Mouse (Mus musculus): Measurements from ENCODE around the gene Opcml. TPM values are rescaled to one million over a fixed set of nuclear protein-coding genes. Genes with fewer than 3 reads are reported as not detected.

Opcml gene
- polyA plus RNA-seq, 1 experiment from 2014 or later = 14.1 TPM

GRCm38 (mm10) chr9:27800992-27801391 is 10.4 kb downstream of the Opcml start:
- Histone ChIP-seq H3K4me3 (no peak overlapping the region), H3K9me3 (replicated peaks) (no peaks in the 10 kb centered on the region), H3K9ac (no peak overlapping the region), H3K4me2 (no peak overlapping the region), H3K27me3 (no peaks in the 10 kb centered on the region), H3K4me1 (no peaks in the 10 kb centered on the region), H3K27ac (no peak overlapping the region), H3K36me3 (ENCODE audit: poor library complexity, severe bottlenecking) (no peaks in the 10 kb centered on the region)
- WGBS = 94% methylated on average over 2 of the region's 2 CpGs
- ATAC-seq = no peak

GRCm38 (mm10) chr9:27801807-27802206 is 11.2 kb downstream of the Opcml start:
- H3K9ac ChIP-seq = no peak overlapping the region
- H3K4me3 ChIP-seq = no peak overlapping the region
- no peak overlapping the region for H3K4me2 ChIP-seq
- no peaks in the 10 kb centered on the region for H3K9me3 ChIP-seq (replicated peaks)
- no peak for ATAC-seq
- no peaks in the 10 kb centered on the region for H3K4me1 ChIP-seq
- 90% methylated on average over 3 of the region's 3 CpGs for WGBS
- no peaks in the 10 kb centered on the region for H3K36me3 ChIP-seq (ENCODE audit: poor library complexity, severe bottlenecking)
- no peak overlapping the region for H3K27ac ChIP-seq
- H3K27me3 ChIP-seq = no peaks in the 10 kb centered on the region

- Histone ChIP-seq H3K9me3 (replicated peaks) (no peaks in the 10 kb centered on the region), H3K4me1 (no peaks in the 10 kb centered on the region), H3K4me2 (no peak overlapping the region), H3K9ac (no peak overlapping the region), H3K36me3 (ENCODE audit: poor library complexity, severe bottlenecking) (no peaks in the 10 kb centered on the region), H3K27me3 (no peaks in the 10 kb centered on the region), H3K27ac (no peak overlapping the region), H3K4me3 (no peak overlapping the region)
- ATAC-seq = no peak
These were observed 11.8 kb downstream of the Opcml start for GRCm38 (mm10) chr9:27802379-27802778.

- no peak for ATAC-seq
- Histone ChIP-seq H3K27me3 (no peaks in the 10 kb centered on the region), H3K36me3 (ENCODE audit: poor library complexity, severe bottlenecking) (no peaks in the 10 kb centered on the region), H3K9ac (no peak overlapping the region), H3K4me1 (no peaks in the 10 kb centered on the region), H3K9me3 (replicated peaks) (no peaks in the 10 kb centered on the region), H3K27ac (no peak overlapping the region), H3K4me3 (no peak overlapping the region), H3K4me2 (no peak overlapping the region)
- WGBS = 94% methylated on average over 3 of the region's 3 CpGs
These were observed 13.9 kb downstream of the Opcml start for GRCm38 (mm10) chr9:27804461-27804860.

GRCm38 (mm10) chr9:27809741-27810140 is 19.2 kb downstream of the Opcml start:
- Histone ChIP-seq H3K9ac (no peak overlapping the region), H3K27me3 (no peaks in the 10 kb centered on the region), H3K4me2 (no peak overlapping the region), H3K27ac (no peak overlapping the region), H3K9me3 (replicated peaks) (no peaks in the 10 kb centered on the region), H3K36me3 (ENCODE audit: poor library complexity, severe bottlenecking) (no peaks in the 10 kb centered on the region), H3K4me1 (no peaks in the 10 kb centered on the region), H3K4me3 (no peak overlapping the region)
- no peak for ATAC-seq
- WGBS = 94% methylated on average over 8 of the region's 8 CpGs

- 0 out of 2 replicates have a peak, but pooled peaks cover 4% of the 10 kb centered on the region for H3K9me3 ChIP-seq (replicated peaks)
- no peak overlapping the region for H3K9ac ChIP-seq
- WGBS = 50% methylated on average over 3 of the region's 3 CpGs
- ATAC-seq = no peak
- H3K36me3 ChIP-seq (ENCODE audit: poor library complexity, severe bottlenecking) = no peaks in the 10 kb centered on the region
- no peak overlapping the region for H3K4me3 ChIP-seq
- H3K4me1 ChIP-seq = no peaks in the 10 kb centered on the region
- H3K4me2 ChIP-seq = no peak overlapping the region
- no peaks in the 10 kb centered on the region for H3K27me3 ChIP-seq
- H3K27ac ChIP-seq = no peak overlapping the region
These were observed 22.7 kb downstream of the Opcml start for GRCm38 (mm10) chr9:27813207-27813790.

GRCm38 (mm10) chr9:27814161-27814560 is 23.6 kb downstream of the Opcml start:
- H3K4me1 ChIP-seq = no peaks in the 10 kb centered on the region
- 0 out of 2 replicates have a peak, but pooled peaks cover 4% of the 10 kb centered on the region for H3K9me3 ChIP-seq (replicated peaks)
- H3K4me2 ChIP-seq = no peak overlapping the region
- H3K36me3 ChIP-seq (ENCODE audit: poor library complexity, severe bottlenecking) = no peaks in the 10 kb centered on the region
- no peak overlapping the region for H3K27ac ChIP-seq
- WGBS = 23% methylated on average over 2 of the region's 2 CpGs
- no peak overlapping the region for H3K4me3 ChIP-seq
- no peak overlapping the region for H3K9ac ChIP-seq
- no peaks in the 10 kb centered on the region for H3K27me3 ChIP-seq
- no peak for ATAC-seq

GRCm38 (mm10) chr9:27821197-27821596 is 30.6 kb downstream of the Opcml start:
- ATAC-seq = no peak
- Histone ChIP-seq H3K4me2 (no peak overlapping the region), H3K9ac (no peak overlapping the region), H3K9me3 (replicated peaks) (no peaks in the 10 kb centered on the region), H3K4me1 (no peaks in the 10 kb centered on the region), H3K27me3 (no peaks in the 10 kb centered on the region), H3K36me3 (ENCODE audit: poor library complexity, severe bottlenecking) (no peaks in the 10 kb centered on the region), H3K4me3 (no peak overlapping the region), H3K27ac (no peak overlapping the region)
- WGBS = 72% methylated on average over 1 of the region's 1 CpGs

GRCm38 (mm10) chr9:27822681-27823080 is 32.1 kb downstream of the Opcml start:
- no peak for ATAC-seq
- no peak overlapping the region for H3K27ac ChIP-seq
- H3K4me2 ChIP-seq = no peak overlapping the region
- WGBS = 87% methylated on average over 6 of the region's 6 CpGs
- H3K27me3 ChIP-seq = no peaks in the 10 kb centered on the region
- no peak overlapping the region for H3K9ac ChIP-seq
- no peaks in the 10 kb centered on the region for H3K36me3 ChIP-seq (ENCODE audit: poor library complexity, severe bottlenecking)
- no peak overlapping the region for H3K4me3 ChIP-seq
- no peaks in the 10 kb centered on the region for H3K4me1 ChIP-seq
- no peaks in the 10 kb centered on the region for H3K9me3 ChIP-seq (replicated peaks)

- H3K4me1 ChIP-seq = no peaks in the 10 kb centered on the region
- H3K4me3 ChIP-seq = no peak overlapping the region
- H3K9me3 ChIP-seq (replicated peaks) = no peaks in the 10 kb centered on the region
- H3K27me3 ChIP-seq = no peaks in the 10 kb centered on the region
- no peak overlapping the region for H3K9ac ChIP-seq
- no peak for ATAC-seq
- H3K36me3 ChIP-seq (ENCODE audit: poor library complexity, severe bottlenecking) = no peaks in the 10 kb centered on the region
- H3K27ac ChIP-seq = no peak overlapping the region
- no peak overlapping the region for H3K4me2 ChIP-seq
- WGBS = 78% methylated on average over 7 of the region's 7 CpGs
These were observed 33.8 kb downstream of the Opcml start for GRCm38 (mm10) chr9:27824424-27824823.

- no peak overlapping the region for H3K4me2 ChIP-seq
- no peak overlapping the region for H3K9ac ChIP-seq
- no peaks in the 10 kb centered on the region for H3K9me3 ChIP-seq (replicated peaks)
- H3K27ac ChIP-seq = no peak overlapping the region
- no peaks in the 10 kb centered on the region for H3K27me3 ChIP-seq
- H3K4me3 ChIP-seq = no peak overlapping the region
- H3K36me3 ChIP-seq (ENCODE audit: poor library complexity, severe bottlenecking) = no peaks in the 10 kb centered on the region
- H3K4me1 ChIP-seq = no peaks in the 10 kb centered on the region
- 46% methylated on average over 5 of the region's 5 CpGs for WGBS
- no peak for ATAC-seq
These were observed 39.9 kb downstream of the Opcml start for GRCm38 (mm10) chr9:27830519-27830918.

GRCm38 (mm10) chr9:27842806-27843205 is 52.2 kb downstream of the Opcml start:
- no peaks in the 10 kb centered on the region for H3K36me3 ChIP-seq (ENCODE audit: poor library complexity, severe bottlenecking)
- no peaks in the 10 kb centered on the region for H3K4me1 ChIP-seq
- no peaks in the 10 kb centered on the region; the same call in 1 of the 2 replicates for H3K27me3 ChIP-seq
- H3K4me3 ChIP-seq = no peak overlapping the region
- H3K9ac ChIP-seq = no peak overlapping the region
- ATAC-seq = no peak
- no peaks in the 10 kb centered on the region for H3K9me3 ChIP-seq (replicated peaks)
- WGBS = 86% methylated on average over 5 of the region's 5 CpGs
- H3K27ac ChIP-seq = no peak overlapping the region
- no peak overlapping the region for H3K4me2 ChIP-seq

- ATAC-seq = no peak
- Histone ChIP-seq H3K9me3 (replicated peaks) (no peaks in the 10 kb centered on the region), H3K4me1 (no peaks in the 10 kb centered on the region), H3K4me2 (no peak overlapping the region), H3K27me3 (no peaks in the 10 kb centered on the region), H3K27ac (no peak overlapping the region), H3K9ac (no peak overlapping the region), H3K36me3 (ENCODE audit: poor library complexity, severe bottlenecking) (no peaks in the 10 kb centered on the region), H3K4me3 (no peak overlapping the region)
- WGBS = 81% methylated on average over 3 of the region's 3 CpGs
These were observed 81.0 kb downstream of the Opcml start for GRCm38 (mm10) chr9:27871624-27872023.

Measured in forebrain, embryonic 13.5 days (tissue).